Mouse (Mus musculus) hindbrain, embryonic 11.5 days (tissue): Measurements from ENCODE around the gene Cds2. TPM values are rescaled to one million over a fixed set of nuclear protein-coding genes. Genes with fewer than 3 reads are reported as not detected.
"Not testable (repeated sequence)": the region's sequence is repeated elsewhere in the genome, so short reads cannot be mapped to it uniquely, and the experiment has no call there.

Source experiments
- ATAC-seq: fragments of 200-750 bp; cut with Nextera tagmentation; 2 replicates; pipeline ENCODE4 v1.8.0; 2017; ENCODE audit warnings: mild to moderate bottlenecking, moderate TSS enrichment, moderate library complexity; ENCODE audit not compliant: low FRiP score
- DNase-seq: peaks from one replicate; pipeline ENCODE4 v3.0.0-alpha.2; 2015; ENCODE audit warnings: low spot score
- H3K27ac ChIP-seq: fragments of 300-500 bp; sonication (generic); 2 replicates; pipeline ENCODE4 v1.5.1; 2014; ENCODE audit warnings: mild to moderate bottlenecking, low read depth, low read length
- H3K27me3 ChIP-seq: fragments of 300-500 bp; sonication (generic); 2 replicates; pipeline ENCODE4 v1.6.1; 2014; ENCODE audit warnings: mild to moderate bottlenecking, low read length, moderate library complexity, mixed read lengths; ENCODE audit not compliant: control insufficient read depth, insufficient read depth
- H3K36me3 ChIP-seq: fragments of 300-500 bp; sonication (generic); 2 replicates; pipeline ENCODE4 v1.6.1; 2014; ENCODE audit warnings: mild to moderate bottlenecking, low read length, moderate library complexity, mixed read lengths; ENCODE audit not compliant: control insufficient read depth, insufficient read depth
- H3K4me1 ChIP-seq: fragments of 300-500 bp; sonication (generic); replicated peaks from 2 replicates; pipeline ENCODE4 v1.6.1; 2014; ENCODE audit warnings: low read length, mixed read lengths; ENCODE audit not compliant: control insufficient read depth, insufficient read depth
- H3K4me2 ChIP-seq: fragments of 300-500 bp; sonication (generic); replicated peaks from 2 replicates; pipeline ENCODE4 v1.6.1; 2014; ENCODE audit warnings: mild to moderate bottlenecking, low read depth, low read length
- H3K4me3 ChIP-seq: fragments of 300-500 bp; sonication (generic); 2 replicates; pipeline ENCODE4 v1.5.1; 2014; ENCODE audit warnings: low read depth, low read length
- H3K9ac ChIP-seq: fragments of 300-500 bp; sonication (generic); 2 replicates; pipeline ENCODE4 v1.6.1; 2014; ENCODE audit warnings: low read depth, low read length
- H3K9me3 ChIP-seq: fragments of 300-500 bp; sonication (generic); 2 replicates; pipeline ENCODE4 v1.6.1; 2016; ENCODE audit warnings: low read length; ENCODE audit not compliant: control insufficient read depth
- WGBS: fragments of 180-500 bp; shearing (Covaris S2); extraction: QIAGEN DNeasy Blood & Tissue Kit; methylation state at CpG from one replicate; pipeline ENCODE4 v1.1.7; 2014; 5-methylcytosine and 5-hydroxymethylcytosine counted together
- polyA plus RNA-seq: library from polyadenylated mRNA; unstranded; fragments of >200 nt; fragmentation: Nextera tagmentation; extraction: Ambion mirVana; gene quantifications from 2 replicates; pipeline ENCODE4 v1.2.1, GENCODE M21; 2014

The Cds2 gene
- polyA plus RNA-seq, result 33.5 and 34.5 TPM in 2 replicates

DNA sequence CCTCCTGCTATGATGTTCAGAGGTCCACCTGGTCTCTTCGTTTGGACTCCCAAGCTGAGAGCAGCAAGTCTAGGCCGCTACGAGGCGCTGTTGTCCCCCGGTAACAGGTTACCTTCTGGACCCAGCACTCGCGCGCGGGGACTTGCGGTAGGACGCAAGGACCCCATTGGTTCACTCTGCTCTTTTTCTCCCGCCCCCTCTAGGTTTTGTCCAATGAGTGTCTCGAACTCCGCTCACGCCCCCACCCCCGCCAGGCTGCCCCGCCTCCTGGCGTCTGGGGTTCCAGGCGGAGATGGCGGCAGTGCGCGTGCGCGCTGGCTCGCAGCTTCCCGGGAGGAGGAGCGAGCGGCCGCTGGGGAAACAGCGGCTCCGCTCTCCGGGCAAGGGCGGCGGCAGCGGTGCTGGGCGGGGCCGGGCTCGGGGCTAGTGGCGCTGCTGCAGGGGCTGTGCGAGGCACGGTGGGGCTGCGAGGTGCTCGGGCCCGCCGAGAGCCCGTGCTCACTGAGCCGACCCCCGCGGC, at the start of gene Cds2:
Gene Cds2 (plus strand): TSS at position 270 of the 520 bp plus-strand sequence.
- Histone ChIP-seq H3K9me3 (no peaks in the 10 kb centered on the region), H3K9ac (peak within 1 kb of the TSS; percentile 91), H3K4me2 (peak within 1 kb of the TSS; percentile 64), H3K4me1 (no peaks in the 10 kb centered on the region), H3K27me3 (no peaks in the 10 kb centered on the region), H3K27ac (peak within 1 kb of the TSS; percentile 73), H3K4me3 (peak within 1 kb of the TSS; percentile 93), H3K36me3 (no peaks in the 10 kb centered on the region)
- DNase-seq (peak; percentile 99), ATAC-seq (peak; percentile 99)
- under 1% methylated on average over 38 of the region's 49 CpGs for WGBS

DNA sequence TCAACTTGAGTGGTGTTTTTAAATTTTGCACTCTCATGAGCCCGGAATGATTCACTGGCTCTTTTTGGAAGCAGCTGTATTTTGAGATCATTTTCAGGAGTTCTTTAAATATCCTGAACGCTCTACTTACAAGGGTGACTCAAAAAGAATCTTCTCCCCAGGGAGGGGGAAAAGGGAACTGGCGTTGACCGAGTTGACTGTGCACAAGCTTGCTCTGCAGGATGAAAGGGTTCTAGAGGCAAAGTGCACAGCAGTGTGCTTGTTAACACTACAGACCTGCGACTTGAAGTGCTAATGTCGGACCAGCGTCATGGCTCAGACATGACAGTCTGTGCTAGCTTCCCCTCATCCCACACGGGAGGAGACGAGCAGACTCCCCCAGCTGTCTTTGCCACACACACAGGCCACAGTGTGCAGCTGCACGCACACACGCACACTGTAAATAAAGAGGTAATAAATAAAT, 41.3 kb upstream of the Cds2 start:
- Histone ChIP-seq H3K27me3 (no peaks in the 10 kb centered on the region), H3K36me3 (no peaks in the 10 kb centered on the region), H3K27ac (no peak overlapping the region), H3K4me1 (no peaks in the 10 kb centered on the region), H3K9ac (no peak overlapping the region), H3K4me3 (no peak overlapping the region), H3K4me2 (no peak overlapping the region), H3K9me3 (no peaks in the 10 kb centered on the region)
- WGBS, result 74% methylated on average over 11 of the region's 11 CpGs
- ATAC-seq, result no peak
- DNase-seq, result no peak

DNA sequence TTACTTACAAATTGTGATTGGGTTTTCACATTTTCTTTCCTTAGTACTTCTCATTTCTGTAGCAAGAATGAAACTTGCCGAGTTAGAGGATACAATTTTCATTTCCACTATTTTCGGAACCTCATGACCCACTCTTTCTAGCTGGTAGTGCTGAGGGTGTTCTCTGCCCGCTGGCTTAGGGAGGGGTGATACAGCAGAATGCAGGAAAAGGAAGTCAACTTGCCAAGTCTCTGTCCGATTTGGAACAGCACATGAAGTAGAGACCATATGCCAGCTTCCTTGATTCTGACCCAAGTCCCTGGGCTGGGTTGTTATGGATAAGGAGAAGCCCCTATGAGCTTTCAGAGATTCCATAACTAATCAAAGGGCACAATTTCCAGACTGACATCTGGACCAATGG, 38.6 kb upstream of the Cds2 start:
- H3K4me3 ChIP-seq, result no peak overlapping the region

GRCm38 (mm10) chr2:132232413-132232945, 30.5 kb upstream of the Cds2 start:
- H3K4me3 ChIP-seq, result no peak overlapping the region
- H3K4me1 ChIP-seq, result no peaks in the 10 kb centered on the region
- no peak overlapping the region for H3K4me2 ChIP-seq
- no peak for DNase-seq
- no peak overlapping the region for H3K27ac ChIP-seq
- H3K36me3 ChIP-seq, result no peaks in the 10 kb centered on the region
- no peak overlapping the region for H3K9ac ChIP-seq
- no peaks in the 10 kb centered on the region for H3K27me3 ChIP-seq
- WGBS, result 71% methylated on average over 3 of the region's 3 CpGs
- no peaks in the 10 kb centered on the region for H3K9me3 ChIP-seq
- ATAC-seq, result no peak

More for the DNA sequence above, 38.6 kb upstream of the Cds2 start:
- Histone ChIP-seq H3K36me3 (no peaks in the 10 kb centered on the region), H3K9me3 (no peaks in the 10 kb centered on the region), H3K9ac (no peak overlapping the region), H3K27ac (no peak overlapping the region), H3K4me2 (no peak overlapping the region), H3K4me1 (no peaks in the 10 kb centered on the region), H3K27me3 (no peaks in the 10 kb centered on the region)
- 88% methylated on average over 4 of the region's 4 CpGs for whole genome bisulfite sequencing
- DNase-seq, result no peak
- ATAC-seq, result no peak

GRCm38 (mm10) chr2:132233985-132234765, 28.8 kb upstream of the Cds2 start:
- Histone ChIP-seq H3K27ac (no peak overlapping the region), H3K27me3 (no peaks in the 10 kb centered on the region), H3K4me1 (no peaks in the 10 kb centered on the region), H3K4me2 (no peak overlapping the region), H3K9ac (no peak overlapping the region), H3K36me3 (no peaks in the 10 kb centered on the region), H3K9me3 (no peaks in the 10 kb centered on the region), H3K4me3 (no peak overlapping the region)
- no peak for ATAC-seq
- 79% methylated on average over 16 of the region's 16 CpGs for WGBS
- DNase-seq, result no peak

GRCm38 (mm10) chr2:132235291-132235690, 27.7 kb upstream of the Cds2 start:
- no peaks in the 10 kb centered on the region for H3K36me3 ChIP-seq
- ATAC-seq, result no peak

DNA sequence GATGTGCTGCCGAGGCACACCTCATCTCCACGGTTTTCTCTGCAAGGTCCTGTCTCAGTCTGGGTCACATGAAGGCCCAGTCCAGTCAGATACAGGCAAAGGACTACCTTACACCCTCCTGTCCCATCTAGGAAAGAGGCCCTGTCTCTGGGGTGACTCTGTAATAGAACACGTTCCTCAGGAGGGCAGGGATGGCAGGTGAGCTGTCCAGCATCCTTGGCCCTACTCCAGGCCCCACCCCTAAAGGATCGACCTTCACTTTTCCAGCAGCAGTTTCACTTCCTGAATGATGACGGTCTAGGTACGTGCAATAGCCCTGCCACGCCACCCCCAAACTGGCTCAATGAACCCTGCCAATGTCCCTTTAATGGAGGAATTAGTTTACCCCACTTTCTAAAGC, 27.0 kb upstream of the Cds2 start:
- 79% methylated on average over 7 of the region's 7 CpGs for WGBS
- no peaks in the 10 kb centered on the region for H3K4me1 ChIP-seq
- no peak for ATAC-seq

More at GRCm38 (mm10) chr2:132235291-132235690, 27.7 kb upstream of the Cds2 start:
- no peaks in the 10 kb centered on the region for H3K4me1 ChIP-seq
- no peak overlapping the region for H3K4me3 ChIP-seq
- no peak overlapping the region for H3K9ac ChIP-seq
- H3K4me2 ChIP-seq, result no peak overlapping the region
- 58% methylated on average over 2 of the region's 2 CpGs for WGBS
- no peak for DNase-seq
- H3K9me3 ChIP-seq, result no peaks in the 10 kb centered on the region
- H3K27ac ChIP-seq, result no peak overlapping the region
- no peaks in the 10 kb centered on the region for H3K27me3 ChIP-seq

GRCm38 (mm10) chr2:132239434-132239833, 23.5 kb upstream of the Cds2 start:
- 90% methylated on average over 3 of the region's 3 CpGs for WGBS
- not testable (repeated sequence) for H3K9ac ChIP-seq, H3K27me3 ChIP-seq, H3K4me3 ChIP-seq, DNase-seq, H3K4me1 ChIP-seq, H3K9me3 ChIP-seq, H3K36me3 ChIP-seq, H3K27ac ChIP-seq, H3K4me2 ChIP-seq, ATAC-seq

More for the DNA sequence above, 27.0 kb upstream of the Cds2 start:
- no peak for DNase-seq
- no peaks in the 10 kb centered on the region for H3K36me3 ChIP-seq
- no peaks in the 10 kb centered on the region for H3K9me3 ChIP-seq
- no peak overlapping the region for H3K27ac ChIP-seq
- no peak overlapping the region for H3K4me3 ChIP-seq
- no peak overlapping the region for H3K4me2 ChIP-seq
- H3K27me3 ChIP-seq, result no peaks in the 10 kb centered on the region
- H3K9ac ChIP-seq, result no peak overlapping the region
